Mouse (Mus musculus) megakaryocyte, embryonic 14.5 days (primary cell): ENCODE data around the gene Lyve1. TPM values are rescaled to one million over a fixed set of nuclear protein-coding genes. Genes with fewer than 3 reads are reported as not detected.
A peak's percentile ranks its signal among the peaks of the same experiment; 100 is the strongest.

Source experiments
- H3K27me3 ChIP-seq: replicated peaks from 2 replicates; pipeline ENCODE3; 2012; ENCODE audit warnings: inconsistent platforms
- H3K36me3 ChIP-seq: replicated peaks from 2 replicates; pipeline ENCODE3; 2012; ENCODE audit warnings: low read length, inconsistent platforms, mixed read lengths
- H3K4me1 ChIP-seq: 2 replicates; pipeline ENCODE4 v1.6.1; 2012; ENCODE audit warnings: inconsistent platforms
- H3K4me3 ChIP-seq: replicated peaks from 2 replicates; pipeline ENCODE3; 2012; ENCODE audit warnings: moderate library complexity, mild to moderate bottlenecking, inconsistent platforms
- H3K9me3 ChIP-seq: 2 replicates; pipeline ENCODE4 v1.6.1; 2012; ENCODE audit warnings: inconsistent platforms
- FLI1 ChIP-seq: IDR thresholded peaks from 2 replicates; pipeline ENCODE4 v1.6.1; 2012; ENCODE audit warnings: low read length, inconsistent platforms, mixed read lengths
- GATA1 ChIP-seq: IDR thresholded peaks from 3 replicates; pipeline ENCODE4 v1.6.1; 2012; ENCODE audit warnings: mixed read lengths, low read length, inconsistent platforms, borderline replicate concordance
- polyA plus RNA-seq: library from polyadenylated mRNA; stranded (reverse); fragments of >175 nt; gene quantifications from 2 replicates; pipeline ENCODE4 v1.2.3, GENCODE M21; 2012; ENCODE audit warnings: low replicate concordance; ENCODE audit not compliant: insufficient read depth

Gene Lyve1
- polyA plus RNA-seq, 1 experiment = 1.7 TPM

GRCm38 (mm10) chr7:110891501-110891986 is 28.5 kb upstream of the Lyve1 start:
- Histone ChIP-seq H3K27me3 (no peaks in the 10 kb centered on the region), H3K4me3 (no peak overlapping the region)
- TF ChIP-seq GATA1 (no peak), FLI1 (no peak)

GRCm38 (mm10) chr7:110881746-110882333 is 18.8 kb upstream of the Lyve1 start:
- Histone ChIP-seq H3K9me3 (no peaks in the 10 kb centered on the region), H3K4me1 (peaks cover 95% of the 10 kb centered on the region), H3K27me3 (no peaks in the 10 kb centered on the region), H3K36me3 (peaks cover 100% of the 10 kb centered on the region), H3K4me3 (no peak overlapping the region)
- TF ChIP-seq GATA1 = no peak
- no peak for TF ChIP-seq FLI1

More at GRCm38 (mm10) chr7:110891501-110891986, 28.5 kb upstream of the Lyve1 start:
- peaks cover 99% of the 10 kb centered on the region for H3K36me3 ChIP-seq
- H3K9me3 ChIP-seq = no peaks in the 10 kb centered on the region
- peaks cover 63% of the 10 kb centered on the region for H3K4me1 ChIP-seq

- TF ChIP-seq GATA1 = no peak
- no peak for TF ChIP-seq FLI1
- Histone ChIP-seq H3K36me3 (peaks cover 95% of the 10 kb centered on the region), H3K4me3 (peak overlapping the region; percentile 7), H3K4me1 (peaks cover 90% of the 10 kb centered on the region), H3K27me3 (no peaks in the 10 kb centered on the region), H3K9me3 (no peaks in the 10 kb centered on the region)
Observed at GRCm38 (mm10) chr7:110878028-110878427, 15.0 kb upstream of the Lyve1 start.

- Histone ChIP-seq H3K27me3 (no peaks in the 10 kb centered on the region), H3K36me3 (peaks cover 95% of the 10 kb centered on the region), H3K4me1 (peaks cover 79% of the 10 kb centered on the region), H3K4me3 (peak overlapping the region; percentile 26), H3K9me3 (no peaks in the 10 kb centered on the region)
- TF ChIP-seq GATA1 (no peak; the same call in 2 of the 3 replicates), FLI1 (peak; percentile 81)
Observed at GRCm38 (mm10) chr7:110876965-110877364, 13.9 kb upstream of the Lyve1 start.

- Histone ChIP-seq H3K4me3 (no peak overlapping the region), H3K36me3 (peaks cover 71% of the 10 kb centered on the region), H3K4me1 (peaks cover 29% of the 10 kb centered on the region), H3K27me3 (no peaks in the 10 kb centered on the region), H3K9me3 (peaks cover 3% of the 10 kb centered on the region; the same call in 1 of the 2 replicates)
- TF ChIP-seq GATA1 = no peak
- no peak for TF ChIP-seq FLI1
Observed at GRCm38 (mm10) chr7:110868807-110869206, 5.8 kb upstream of the Lyve1 start.

- peaks cover 43% of the 10 kb centered on the region for H3K4me1 ChIP-seq
- no peaks in the 10 kb centered on the region for H3K27me3 ChIP-seq
- no peak overlapping the region for H3K4me3 ChIP-seq
- H3K9me3 ChIP-seq = peaks cover 3% of the 10 kb centered on the region; the same call in 1 of the 2 replicates
- H3K36me3 ChIP-seq = peaks cover 58% of the 10 kb centered on the region
- no peak for TF ChIP-seq GATA1
- no peak for TF ChIP-seq FLI1
Observed at GRCm38 (mm10) chr7:110867116-110867515, 4.1 kb upstream of the Lyve1 start.

- no peak for TF ChIP-seq GATA1
- TF ChIP-seq FLI1 = no peak
- peaks cover 47% of the 10 kb centered on the region for H3K36me3 ChIP-seq
- no peak overlapping the region for H3K4me3 ChIP-seq
- peaks cover 44% of the 10 kb centered on the region for H3K4me1 ChIP-seq
- peaks cover 3% of the 10 kb centered on the region; the same call in 1 of the 2 replicates for H3K9me3 ChIP-seq
- no peaks in the 10 kb centered on the region for H3K27me3 ChIP-seq
Observed at GRCm38 (mm10) chr7:110866021-110866420, 3.0 kb upstream of the Lyve1 start.

- H3K4me3 ChIP-seq = no peak overlapping the region
- no peaks in the 10 kb centered on the region for H3K27me3 ChIP-seq
- H3K4me1 ChIP-seq = peaks cover 44% of the 10 kb centered on the region
- H3K36me3 ChIP-seq = peaks cover 42% of the 10 kb centered on the region
- peaks cover 3% of the 10 kb centered on the region; the same call in 1 of the 2 replicates for H3K9me3 ChIP-seq
- TF ChIP-seq GATA1 = no peak
- TF ChIP-seq FLI1 = no peak
Observed at GRCm38 (mm10) chr7:110865570-110865969, 2.5 kb upstream of the Lyve1 start.

GRCm38 (mm10) chr7:110865038-110865437 is 2.0 kb upstream of the Lyve1 start:
- Histone ChIP-seq H3K4me1 (peaks cover 50% of the 10 kb centered on the region), H3K4me3 (no peak overlapping the region), H3K9me3 (peaks cover 3% of the 10 kb centered on the region; the same call in 1 of the 2 replicates), H3K27me3 (no peaks in the 10 kb centered on the region), H3K36me3 (peaks cover 37% of the 10 kb centered on the region)
- no peak for TF ChIP-seq FLI1
- no peak for TF ChIP-seq GATA1

- no peak overlapping the region for H3K4me3 ChIP-seq
- peaks cover under 1% of the 10 kb centered on the region for H3K36me3 ChIP-seq
- H3K4me1 ChIP-seq = peaks cover 63% of the 10 kb centered on the region
- peaks cover 5% of the 10 kb centered on the region for H3K27me3 ChIP-seq
- no peaks in the 10 kb centered on the region for H3K9me3 ChIP-seq
- TF ChIP-seq GATA1 = no peak
- no peak for TF ChIP-seq FLI1
Observed at GRCm38 (mm10) chr7:110860129-110860528, 2.9 kb downstream of the Lyve1 start.
